Mouse (Mus musculus): Measurements from ENCODE around the gene Mfsd4b2. TPM values are rescaled to one million over a fixed set of nuclear protein-coding genes. Genes with fewer than 3 reads are reported as not detected.

Gene Mfsd4b2
- total RNA-seq, 2 experiments from 2014 or later: not detected

- no peak for DNase-seq
These were observed 38.1 kb downstream of the Mfsd4b2 start for GRCm38 (mm10) chr10:39888621-39889020.

Other genes with a start within 250 kb of the Mfsd4b2 start
- 10 to 100 TPM; 32.7 to 34.1 TPM for gene Rev3l, start 194.8 kb downstream of the Mfsd4b2 start, total RNA-seq (2021)
- gene Mfsd4b4, start 27.7 kb downstream of the Mfsd4b2 start, total RNA-seq (2021): 1 to 10 TPM; 3.5 to 3.7 TPM
- gene Mfsd4b3, start 33.2 kb upstream of the Mfsd4b2 start, total RNA-seq (2021): under 1 TPM; 0.45 to 0.48 TPM
- gene Mfsd4b5, start 59.7 kb upstream of the Mfsd4b2 start, total RNA-seq (2021): under 1 TPM; 0.12 to 0.29 TPM
- gene Mfsd4b1, start 98.3 kb upstream of the Mfsd4b2 start, total RNA-seq (2021): 1 to 10 TPM in 1 of 2 experiments, under 1 TPM in 1; 0.69 to 1.4 TPM
- 10 to 100 TPM; 12.9 to 14.3 TPM for gene Slc16a10, start 215.3 kb upstream of the Mfsd4b2 start, total RNA-seq (2021)